Mouse (Mus musculus) lung, adult 2 months (tissue): ENCODE measurements at regions not wholly inside any gene's neighbourhood (a gene's known extent, or its start where the extent isn't known, plus 50 kb on each side); places are given as distances from the start of the nearest gene placed in this dataset.
"Not testable (repeated sequence)": the region's sequence is repeated elsewhere in the genome, so short reads cannot be mapped to it uniquely, and the experiment has no call there.

Experiments used
- DNase-seq: peaks from one replicate; pipeline ENCODE4 v3.0.0; 2022
- H3K4me1 ChIP-seq: fragments of 200-500 bp; 2 replicates; pipeline ENCODE4 v1.6.1; 2011; ENCODE audit warnings: low read length; ENCODE audit not compliant: control insufficient read depth, insufficient read depth
- H3K4me3 ChIP-seq: fragments of 200-500 bp; replicated peaks from 2 replicates; pipeline ENCODE3; 2011; ENCODE audit warnings: low read depth, mild to moderate bottlenecking, control low read depth, low read length; ENCODE audit errors: extremely low read depth
- CTCF ChIP-seq: fragments of 200-500 bp; IDR thresholded peaks from 2 replicates; pipeline ENCODE4 v1.5.1; 2011; ENCODE audit warnings: mild to moderate bottlenecking, low read length, control low read depth; ENCODE audit not compliant: insufficient read depth
- POLR2A ChIP-seq: fragments of 200-500 bp; IDR thresholded peaks from 2 replicates; pipeline ENCODE4 v1.6.1; 2011; ENCODE audit warnings: low read depth, mild to moderate bottlenecking, control low read depth, low read length, borderline replicate concordance; ENCODE audit errors: extremely low read depth
- WGBS: fragments of 180-500 bp; shearing (Covaris S2); methylation state at CpG from one replicate; pipeline ENCODE4 v1.1.7; 2018; 5-methylcytosine and 5-hydroxymethylcytosine counted together

GRCm38 (mm10) chr10:118052477-118052876 is 89.1 kb upstream of the Mdm1 start:
- 86% methylated on average over 12 of the region's 12 CpGs for WGBS
- no peak overlapping the region for H3K4me3 ChIP-seq
- H3K4me1 ChIP-seq, result peaks cover 4% of the 10 kb centered on the region; the same call in 1 of the 2 replicates
- no peak for TF ChIP-seq POLR2A
- no peak for TF ChIP-seq CTCF
- no peak for DNase-seq

- Histone ChIP-seq H3K4me3 (no peak overlapping the region), H3K4me1 (peaks cover 6% of the 10 kb centered on the region; the same call in 1 of the 2 replicates)
- 86% methylated on average over 5 of the region's 5 CpGs for WGBS
- TF ChIP-seq CTCF, result no peak
- TF ChIP-seq POLR2A, result no peak
- DNase-seq, result no peak
These were observed 88.6 kb upstream of the Mdm1 start for GRCm38 (mm10) chr10:118053037-118053436.

GRCm38 (mm10) chr10:118056789-118057271 is 84.8 kb upstream of the Mdm1 start:
- Histone ChIP-seq H3K4me1 (peaks cover 6% of the 10 kb centered on the region; the same call in 1 of the 2 replicates), H3K4me3 (no peak overlapping the region)
- WGBS, result 26% methylated on average over 9 of the region's 9 CpGs
- no peak for DNase-seq
- TF ChIP-seq CTCF, result no peak
- no peak for TF ChIP-seq POLR2A

GRCm38 (mm10) chr10:118057516-118057915 is 84.1 kb upstream of the Mdm1 start:
- WGBS, result 59% methylated on average over 3 of the region's 3 CpGs
- peaks cover 6% of the 10 kb centered on the region; the same call in 1 of the 2 replicates for H3K4me1 ChIP-seq
- no peak overlapping the region for H3K4me3 ChIP-seq
- TF ChIP-seq POLR2A, result no peak
- no peak for TF ChIP-seq CTCF
- no peak for DNase-seq

GRCm38 (mm10) chr10:118064816-118065216 is 76.8 kb upstream of the Mdm1 start:
- TF ChIP-seq CTCF (no peak), POLR2A (no peak)
- Histone ChIP-seq H3K4me1 (peaks cover 2% of the 10 kb centered on the region; the same call in 1 of the 2 replicates), H3K4me3 (no peak overlapping the region)
- no peak for DNase-seq
- 38% methylated on average over 7 of the region's 7 CpGs for WGBS

GRCm38 (mm10) chr10:118076341-118076740 is 65.3 kb upstream of the Mdm1 start:
- not testable (repeated sequence) for DNase-seq, H3K4me1 ChIP-seq, H3K4me3 ChIP-seq
- WGBS, result 94% methylated on average over 9 of the region's 11 CpGs

GRCm38 (mm10) chr10:118081636-118082166 is 59.9 kb upstream of the Mdm1 start:
- no peak for DNase-seq
- Histone ChIP-seq H3K4me3 (no peak overlapping the region), H3K4me1 (no peaks in the 10 kb centered on the region)
- WGBS, result 81% methylated on average over 5 of the region's 5 CpGs
- no peak for TF ChIP-seq CTCF
- TF ChIP-seq POLR2A, result no peak

- H3K4me1 ChIP-seq, result no peaks in the 10 kb centered on the region
- DNase-seq, result no peak
- no peak overlapping the region for H3K4me3 ChIP-seq
- 77% methylated on average over 13 of the region's 13 CpGs for WGBS
- TF ChIP-seq CTCF, result no peak
- TF ChIP-seq POLR2A, result no peak
These were observed 58.4 kb upstream of the Mdm1 start for GRCm38 (mm10) chr10:118083035-118083720.

- 86% methylated on average over 8 of the region's 8 CpGs for WGBS
- no peak overlapping the region for H3K4me3 ChIP-seq
- no peaks in the 10 kb centered on the region for H3K4me1 ChIP-seq
- no peak for DNase-seq
- TF ChIP-seq CTCF (no peak), POLR2A (no peak)
These were observed 57.9 kb upstream of the Mdm1 start for GRCm38 (mm10) chr10:118083721-118084075.
